Mouse (Mus musculus): ENCODE measurements around the gene Nr1h2.

The Nr1h2 gene

GRCm38 (mm10) chr7:44553826-44554225 lies at the start of gene Nr1h2:
Gene Nr1h2 (minus strand): TSS chr7:44553951.
- in situ Hi-C loops (cut with MboI, MseI), result no loop called here

GRCm38 (mm10) chr7:44603186-44603855 lies 49.6 kb upstream of the Nr1h2 start:
- in situ Hi-C loops (cut with MboI, MseI), result no loop called here

GRCm38 (mm10) chr7:44602443-44602842 lies 48.7 kb upstream of the Nr1h2 start:
- in situ Hi-C loops (cut with MboI, MseI), result no loop called here

- in situ Hi-C loops (cut with MboI, MseI), result no loop called here
These were observed 47.9 kb upstream of the Nr1h2 start for GRCm38 (mm10) chr7:44601646-44602045.

GRCm38 (mm10) chr7:44600691-44601262 lies 47.0 kb upstream of the Nr1h2 start:
- in situ Hi-C loops (cut with MboI, MseI), result no loop called here

GRCm38 (mm10) chr7:44598336-44598735 lies 44.6 kb upstream of the Nr1h2 start:
- in situ Hi-C loops (cut with MboI, MseI), result no loop called here

GRCm38 (mm10) chr7:44597666-44598065 lies 43.9 kb upstream of the Nr1h2 start:
- in situ Hi-C loops (cut with MboI, MseI), result no loop called here

- in situ Hi-C loops (cut with MboI, MseI), result no loop called here
These were observed 43.3 kb upstream of the Nr1h2 start for GRCm38 (mm10) chr7:44596996-44597538.

GRCm38 (mm10) chr7:44596051-44596450 lies 42.3 kb upstream of the Nr1h2 start:
- in situ Hi-C loops (cut with MboI, MseI), result no loop called here

- in situ Hi-C loops (cut with MboI, MseI), result no loop called here
These were observed 41.4 kb upstream of the Nr1h2 start for GRCm38 (mm10) chr7:44595131-44595561.

GRCm38 (mm10) chr7:44594291-44594690 lies 40.5 kb upstream of the Nr1h2 start:
- in situ Hi-C loops (cut with MboI, MseI), result no loop called here

- in situ Hi-C loops (cut with MboI, MseI), result no loop called here
These were observed 40.0 kb upstream of the Nr1h2 start for GRCm38 (mm10) chr7:44593775-44594174.

GRCm38 (mm10) chr7:44593051-44593450 lies 39.3 kb upstream of the Nr1h2 start:
- in situ Hi-C loops (cut with MboI, MseI), result no loop called here

- in situ Hi-C loops (cut with MboI, MseI), result no loop called here
These were observed 37.8 kb upstream of the Nr1h2 start for GRCm38 (mm10) chr7:44591348-44592116.

- in situ Hi-C loops (cut with MboI, MseI), result no loop called here
These were observed 36.9 kb upstream of the Nr1h2 start, which contains the start of gene Kcnc3 for GRCm38 (mm10) chr7:44590402-44591347. Gene Kcnc3 (plus strand): TSS chr7:44590664.

GRCm38 (mm10) chr7:44589946-44590345 lies 36.2 kb upstream of the Nr1h2 start:
- in situ Hi-C loops (cut with MboI, MseI), result no loop called here

- in situ Hi-C loops (cut with MboI, MseI), result no loop called here
These were observed 35.4 kb upstream of the Nr1h2 start for GRCm38 (mm10) chr7:44589149-44589548.

- in situ Hi-C loops (cut with MboI, MseI), result no loop called here
These were observed 34.6 kb upstream of the Nr1h2 start for GRCm38 (mm10) chr7:44588338-44588737.

- in situ Hi-C loops (cut with MboI, MseI), result no loop called here
These were observed 33.9 kb upstream of the Nr1h2 start for GRCm38 (mm10) chr7:44587676-44588075.

- in situ Hi-C loops (cut with MboI, MseI), result no loop called here
These were observed 33.2 kb upstream of the Nr1h2 start for GRCm38 (mm10) chr7:44586930-44587329.

- in situ Hi-C loops (cut with MboI, MseI), result no loop called here
These were observed 32.8 kb upstream of the Nr1h2 start for GRCm38 (mm10) chr7:44586518-44586917.
